Mouse (Mus musculus) kidney, postnatal 4 days (tissue): Measurements from ENCODE around the gene Tmem234.
"Not testable (repeated sequence)": the region's sequence is repeated elsewhere in the genome, so short reads cannot be mapped to it uniquely, and the experiment has no call there.

Experiments
- DNase-seq, 2 experiments: peaks; one replicate each; pipeline ENCODE4 v3.0.0; 2021; ENCODE audit warnings: mixed read lengths in 2 of 2

Tmem234 gene

DNA sequence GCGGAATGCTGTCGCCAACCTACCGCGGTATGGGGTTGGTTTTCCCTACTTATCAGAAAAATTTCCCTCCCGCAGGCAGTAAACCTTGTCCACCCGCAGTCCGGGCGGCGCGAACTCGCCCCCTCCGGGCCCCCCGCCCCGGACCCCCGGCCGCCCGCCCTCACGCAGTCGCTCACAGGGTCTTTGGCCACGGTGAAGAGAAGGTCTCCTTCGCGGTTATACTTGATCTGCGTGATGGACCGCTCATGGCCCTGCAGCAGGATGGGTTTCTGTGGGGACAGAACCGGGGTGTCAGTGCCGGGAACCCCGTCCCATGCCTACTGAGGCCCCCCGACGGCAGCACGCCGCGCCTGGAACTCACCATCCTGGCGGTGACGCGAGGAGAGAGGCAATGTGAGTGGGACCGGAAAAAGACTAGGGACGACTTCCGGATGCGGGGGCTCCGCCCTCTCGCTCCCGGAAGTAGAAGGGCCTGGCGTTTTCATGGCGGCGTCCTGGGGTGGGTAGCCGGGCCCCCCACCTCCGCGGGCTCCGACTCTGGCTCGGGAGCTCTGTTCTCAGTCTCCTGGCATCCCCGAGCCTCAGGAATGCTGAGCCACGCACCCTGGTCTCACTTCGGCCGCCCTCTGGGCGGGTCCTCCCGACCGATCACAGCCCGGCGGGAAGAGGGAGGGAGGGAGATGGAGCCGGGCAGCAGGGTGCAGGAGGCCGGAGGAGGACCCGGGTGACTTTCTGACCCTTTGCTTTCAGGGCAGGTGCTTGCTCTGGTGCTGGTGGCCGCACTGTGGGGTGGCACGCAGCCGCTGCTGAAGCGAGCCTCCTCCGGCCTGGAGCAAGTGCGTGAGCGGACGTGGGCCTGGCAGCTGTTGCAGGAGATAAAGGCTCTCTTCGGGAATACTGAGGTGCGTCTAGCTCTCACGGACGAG, at the start of gene Tmem234, which contains the start of gene Eif3i:
TSS of gene Tmem234 (plus strand) at position 436 of the 926 bp plus-strand sequence.
TSS of gene Eif3i (minus strand) at position 416 of the 926 bp plus-strand sequence.
- DNase-seq = peak; percentile 86 to 91

DNA sequence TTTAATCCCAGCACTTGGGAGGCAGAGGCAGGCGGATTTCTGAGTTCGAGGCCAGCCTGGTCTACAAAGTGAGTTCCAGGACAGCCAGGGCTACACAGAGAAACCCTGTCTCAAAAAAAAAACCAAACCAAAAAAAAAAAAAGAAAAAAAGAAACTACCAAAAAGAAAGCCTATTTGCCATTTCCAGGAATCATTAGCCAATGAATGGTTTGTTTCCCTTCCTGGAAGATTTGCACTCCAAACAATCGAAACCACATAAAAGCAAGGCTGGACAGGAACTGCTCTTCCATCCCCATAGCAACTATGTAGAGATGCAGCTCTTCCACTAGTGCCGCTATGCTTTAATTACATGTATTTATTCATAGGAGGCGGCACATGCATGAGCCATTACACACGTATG, 46.0 kb upstream of the Tmem234 start:
- DNase-seq = not testable (repeated sequence)

DNA sequence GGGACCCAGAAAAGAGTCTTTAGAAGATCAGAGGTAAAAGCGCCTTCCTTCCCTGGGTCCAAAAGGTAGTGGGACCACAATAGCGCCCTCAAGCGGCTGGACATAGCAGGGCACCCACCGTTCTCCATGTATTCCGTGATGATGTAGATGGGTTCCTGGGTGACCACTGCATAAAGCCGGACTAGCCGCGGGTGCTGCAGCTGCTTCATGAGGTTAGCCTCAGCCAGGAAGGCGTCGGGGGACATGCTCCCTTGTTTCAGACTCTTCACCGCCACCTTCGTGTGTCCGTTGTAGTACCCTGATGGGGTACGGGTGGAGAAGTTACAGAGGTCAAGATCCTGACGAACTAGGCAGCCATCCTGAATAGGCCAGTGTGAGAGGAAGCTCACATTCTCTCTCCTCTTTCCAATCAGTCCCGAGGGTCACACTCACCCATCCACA, 45.0 kb upstream of the Tmem234 start:
- DNase-seq = peak; percentile 78 to 84

DNA sequence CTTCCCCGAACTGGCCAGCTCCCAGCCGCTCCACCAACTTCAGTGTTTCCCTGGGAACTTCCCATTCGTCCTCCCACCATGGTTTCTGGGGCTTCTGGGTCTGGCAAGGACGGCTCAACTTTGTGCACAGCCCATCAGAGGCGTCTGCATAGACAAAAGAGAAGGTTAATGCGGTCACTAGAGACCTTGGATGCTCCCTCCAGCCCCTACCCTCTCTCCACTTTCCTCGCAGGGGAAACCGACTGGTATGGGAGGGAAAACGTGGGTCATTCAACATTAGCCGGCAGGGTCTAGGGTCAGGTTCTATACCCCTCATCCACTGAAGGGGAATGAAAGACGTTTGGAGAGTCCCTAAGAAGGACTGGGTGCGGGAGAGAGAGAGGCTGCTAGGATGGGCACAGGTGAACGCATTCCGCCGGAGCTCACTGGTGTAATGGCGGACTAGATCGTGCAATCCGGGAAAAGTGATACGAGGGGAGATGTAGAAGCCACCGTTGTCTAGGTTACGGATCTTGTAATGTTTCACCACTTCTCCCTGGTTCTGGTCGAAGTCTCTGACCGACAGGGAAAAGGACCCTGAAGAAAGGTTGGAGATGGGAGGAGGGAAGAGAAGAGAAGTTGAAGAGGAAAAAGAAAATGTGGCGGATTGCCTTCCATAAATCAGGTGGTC, 44.5 kb upstream of the Tmem234 start:
- peak; percentile 39 to 58 for DNase-seq

DNA sequence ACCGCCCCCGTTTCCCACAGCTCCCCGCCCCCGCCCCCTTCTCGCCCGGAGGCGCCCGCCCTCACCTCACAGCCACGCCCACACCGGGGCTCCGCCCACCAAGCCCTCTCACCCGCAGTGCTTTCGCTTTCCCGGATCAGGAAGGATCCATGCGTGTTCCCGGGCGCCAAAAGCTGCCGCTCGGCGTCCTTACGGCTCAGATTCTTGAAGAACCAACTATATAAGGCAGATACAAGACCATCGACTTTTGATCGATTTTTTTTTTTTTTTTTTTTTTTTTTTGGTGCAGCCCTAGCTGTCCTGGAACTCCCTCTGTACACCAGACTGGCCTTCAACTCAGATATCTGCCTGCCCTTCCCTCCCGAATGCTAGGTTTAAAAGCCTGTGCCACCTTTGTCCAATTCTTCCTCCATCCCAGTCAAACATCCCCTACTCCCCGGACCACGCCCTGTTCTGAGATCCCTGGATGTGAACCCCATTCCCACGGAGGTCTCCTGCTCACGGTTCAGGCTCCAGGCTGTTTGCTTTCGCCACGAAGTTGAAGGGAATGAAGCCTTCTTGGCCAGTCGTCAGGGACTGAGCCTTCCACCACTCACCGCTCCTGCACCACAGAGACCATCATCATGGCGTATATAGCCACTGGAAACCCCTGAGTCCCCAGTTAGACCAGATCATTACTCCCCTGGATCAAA, 43.8 kb upstream of the Tmem234 start:
- DNase-seq = peak; percentile 98

DNA sequence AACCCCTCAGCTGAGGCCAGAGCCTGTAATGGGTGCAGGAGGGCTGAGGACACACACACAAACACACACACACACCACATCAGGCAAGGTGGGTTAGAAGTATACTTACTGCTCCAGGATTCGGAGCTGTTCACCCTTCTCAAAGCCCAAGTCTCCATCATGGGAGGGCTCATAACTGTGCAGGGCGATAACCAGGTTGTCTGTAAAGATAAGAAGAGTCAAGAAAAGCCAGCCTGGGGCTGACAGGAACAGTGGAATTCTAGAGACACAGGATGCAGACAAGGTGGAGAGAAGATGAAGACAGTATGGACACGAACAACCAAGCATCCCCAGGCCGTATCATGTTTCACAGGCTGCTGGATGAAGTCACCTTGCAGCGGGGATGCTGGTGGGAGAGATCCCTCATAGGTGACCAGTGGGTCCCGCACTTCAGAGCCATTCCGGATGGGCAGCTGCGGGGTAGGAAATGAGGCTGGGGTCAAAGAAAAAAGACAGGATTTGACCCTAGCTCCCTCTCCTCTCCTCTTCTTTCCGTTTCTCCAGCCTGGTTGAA, 43.1 kb upstream of the Tmem234 start:
- no peak for DNase-seq

DNA sequence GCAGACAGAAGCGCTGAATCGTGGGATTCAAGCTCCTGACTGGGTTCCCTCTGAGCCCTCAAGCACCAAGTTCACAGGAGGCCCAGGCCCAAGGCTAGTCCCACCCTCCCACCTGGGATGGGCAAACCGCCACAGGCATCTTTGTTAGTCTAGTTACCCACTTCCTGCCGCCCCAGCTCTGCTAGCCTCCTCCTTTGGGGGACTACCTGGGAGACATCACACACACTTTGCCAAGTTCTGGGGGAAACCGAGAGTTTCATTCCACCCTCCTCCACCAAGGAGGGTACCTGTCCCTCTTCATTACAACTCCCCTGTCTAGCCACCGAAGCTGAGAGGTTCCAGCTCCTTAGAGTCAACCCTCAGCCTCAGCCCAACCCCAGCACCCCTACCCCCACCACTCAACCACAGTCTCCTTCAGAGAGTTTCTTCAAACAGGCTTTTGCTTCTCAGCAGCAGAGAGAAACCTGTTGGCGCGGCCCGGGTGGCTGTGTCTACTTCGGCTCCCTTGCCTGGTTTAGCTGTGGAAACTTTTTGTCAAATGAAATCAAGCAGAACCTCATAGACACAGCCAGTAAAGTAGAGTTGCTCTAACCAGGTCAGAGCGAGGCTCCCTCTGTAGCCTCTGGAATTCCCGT, 42.0 kb upstream of the Tmem234 start:
- DNase-seq = no peak

DNA sequence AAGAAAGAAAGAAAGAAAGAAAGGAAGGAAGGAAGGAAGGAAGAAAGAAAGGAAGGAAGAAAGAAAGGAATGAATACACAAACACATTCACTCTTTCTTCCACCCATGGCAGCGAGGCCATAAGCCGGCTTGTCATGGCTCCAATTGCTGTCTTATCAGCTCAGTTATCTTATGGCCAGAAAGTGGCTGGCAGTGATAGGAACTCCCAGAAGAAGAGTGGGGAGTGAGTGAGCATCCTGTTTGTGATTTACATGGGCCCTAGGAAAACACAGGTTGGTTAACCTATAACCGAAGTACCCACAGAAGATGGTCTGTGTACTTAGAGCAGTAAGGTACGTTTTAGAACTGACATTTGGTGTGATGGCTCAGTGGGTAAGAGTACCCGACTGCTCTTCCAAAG, 39.3 kb upstream of the Tmem234 start:
- DNase-seq = no peak

DNA sequence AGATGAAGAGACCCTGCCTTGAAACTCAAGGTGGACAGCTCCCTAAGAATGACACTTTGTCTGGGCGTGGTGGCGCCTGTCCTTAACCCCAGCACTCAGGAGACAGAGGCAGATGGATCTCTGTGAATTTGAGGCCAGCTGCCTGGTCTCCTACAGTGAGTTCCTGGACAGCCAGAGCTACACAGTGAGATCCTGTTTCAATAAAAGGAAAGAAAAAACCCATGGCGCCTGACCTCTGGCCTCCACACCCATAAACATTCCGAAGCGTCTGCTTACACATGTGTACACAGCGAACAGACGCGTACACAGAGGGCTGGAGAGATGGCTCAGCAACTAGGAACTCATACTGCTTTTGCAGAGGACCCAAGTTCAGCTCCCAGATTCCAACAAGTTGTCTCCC, 36.8 kb upstream of the Tmem234 start:
- DNase-seq = peak; percentile 65 to 73

DNA sequence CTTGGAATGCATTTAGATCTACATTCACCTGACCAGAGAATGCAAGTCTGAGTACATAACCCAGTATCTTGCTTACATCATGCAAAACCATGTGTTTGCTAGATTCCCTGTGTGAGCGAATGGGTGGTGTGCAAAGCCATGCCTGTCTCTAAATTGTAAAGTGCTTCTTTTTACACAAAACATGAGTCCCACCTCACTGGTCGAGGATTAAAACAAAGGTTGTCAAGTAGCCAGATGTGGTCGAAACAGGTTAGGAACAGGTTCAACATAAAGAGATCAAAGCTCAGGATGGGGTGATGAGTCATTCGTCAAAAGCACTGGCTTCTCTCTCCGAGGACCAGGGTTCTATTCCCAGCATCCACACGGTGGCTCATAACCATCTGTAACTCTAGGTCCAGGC, 35.3 kb upstream of the Tmem234 start:
- no peak for DNase-seq

DNA sequence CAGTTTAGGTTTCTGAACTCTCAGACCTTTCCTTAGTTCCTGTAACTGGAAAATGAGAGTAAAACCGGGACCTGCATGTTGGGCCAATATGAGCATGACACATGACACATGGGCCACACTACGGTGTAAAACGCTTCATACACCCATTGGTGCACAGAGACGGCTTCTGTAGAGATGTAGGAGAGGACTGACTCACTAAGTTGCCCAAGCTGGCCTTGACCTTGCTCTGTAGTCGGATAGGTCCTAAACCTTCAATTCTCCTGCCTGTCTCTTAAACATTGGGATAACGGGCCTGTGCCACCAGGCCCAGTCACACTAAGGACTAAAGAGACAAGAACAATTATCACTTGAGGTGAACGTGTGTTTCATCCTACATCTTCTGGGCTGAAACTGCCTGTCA, 32.1 kb upstream of the Tmem234 start:
- no peak for DNase-seq

DNA sequence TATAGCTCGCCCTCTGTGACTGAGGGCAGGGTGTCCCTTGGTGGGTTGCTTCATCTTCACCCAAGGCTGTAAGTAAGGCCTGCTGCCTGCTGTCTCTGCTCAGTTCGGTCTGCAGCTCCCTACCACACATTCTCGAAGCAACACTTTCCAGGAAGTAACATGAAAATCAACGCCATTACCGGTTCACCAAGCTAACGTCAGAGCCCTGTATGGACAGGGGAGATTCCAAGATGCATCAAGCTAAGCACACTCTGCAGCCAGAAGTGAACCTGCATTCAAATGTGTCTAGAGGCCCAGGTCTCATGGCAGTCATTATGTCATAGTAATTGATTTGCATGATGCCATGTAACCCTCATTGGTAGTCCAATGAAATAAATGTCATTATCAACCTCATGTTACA, 30.4 kb upstream of the Tmem234 start:
- no peak for DNase-seq

DNA sequence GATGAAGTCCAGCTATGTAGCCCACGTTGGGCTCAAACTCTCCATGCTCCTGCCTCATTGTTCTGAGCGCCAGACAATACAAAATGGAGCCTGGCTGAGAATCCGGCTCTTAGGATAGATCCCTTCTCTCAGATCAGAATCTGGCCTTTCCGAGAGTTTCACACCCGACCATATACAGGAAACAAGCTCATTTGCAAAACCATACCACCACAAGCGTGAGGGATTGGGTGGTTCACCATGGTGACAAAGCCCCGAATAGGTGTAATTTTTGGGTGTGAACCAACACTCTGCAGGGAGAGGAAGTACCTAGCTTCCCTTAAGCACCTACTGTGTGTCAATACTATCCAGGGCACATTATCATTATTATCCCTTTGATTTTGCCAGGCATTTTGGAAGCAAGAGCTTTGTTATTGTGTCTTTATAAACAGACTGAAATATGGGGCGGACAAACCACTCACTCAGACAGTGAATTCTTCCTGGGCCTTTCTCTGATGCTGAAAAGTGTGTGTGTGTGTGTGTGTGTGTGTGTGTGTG, 28.9 kb upstream of the Tmem234 start:
- DNase-seq = no peak

DNA sequence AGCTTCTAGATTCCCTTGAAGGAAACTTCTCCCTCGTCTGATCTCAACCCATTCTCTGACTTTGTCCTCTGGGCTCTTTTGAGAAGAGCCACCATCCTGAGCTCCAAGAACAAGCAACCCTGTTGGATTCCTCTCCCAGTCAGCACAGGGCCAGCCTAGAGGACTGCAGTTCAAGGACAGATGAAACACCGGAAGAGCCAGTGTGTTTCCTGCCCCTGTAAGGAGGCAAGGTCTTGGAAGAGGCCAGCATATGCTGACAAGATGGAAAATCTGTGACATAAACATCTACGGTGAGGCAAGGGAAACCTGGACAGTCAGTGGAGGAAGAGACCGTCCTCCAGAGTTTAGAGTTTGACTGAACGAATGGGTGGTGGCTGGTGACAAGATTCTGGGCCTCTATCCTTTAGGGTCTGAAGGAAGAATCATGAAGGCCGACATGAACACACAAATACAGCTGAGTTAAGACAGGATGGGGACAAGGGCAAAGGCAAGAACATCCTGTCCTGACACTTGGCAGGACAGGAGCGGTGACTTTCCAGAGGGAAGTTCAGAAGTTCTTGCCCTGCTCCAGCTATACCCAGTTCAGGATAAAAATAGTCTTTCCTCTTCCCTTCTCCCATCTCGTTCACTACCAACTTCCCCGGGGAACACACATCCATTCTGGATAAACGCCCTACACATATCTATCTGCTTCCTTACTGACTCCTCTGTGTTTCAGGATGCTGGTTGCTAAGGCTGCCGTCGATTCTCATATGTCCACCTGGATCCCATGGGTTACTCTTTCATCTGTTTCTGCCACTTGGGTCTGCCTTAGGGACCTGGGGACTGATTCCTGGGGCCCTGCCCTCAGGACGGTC, 28.0 kb upstream of the Tmem234 start:
- no peak for DNase-seq

DNA sequence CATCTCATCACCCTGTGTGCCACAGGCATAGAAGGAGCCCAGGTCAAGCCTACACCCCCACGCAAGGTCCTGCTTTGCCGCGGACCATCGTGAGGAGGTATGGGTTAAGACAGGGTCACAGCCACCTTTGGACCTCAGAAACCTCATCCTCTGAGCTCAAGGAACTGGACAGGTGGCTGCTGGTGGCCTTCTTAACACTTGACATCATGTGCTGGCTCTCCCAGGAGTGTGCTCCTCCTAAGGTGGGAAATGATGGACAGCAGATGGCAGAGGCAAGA, 27.4 kb upstream of the Tmem234 start:
- DNase-seq = no peak

DNA sequence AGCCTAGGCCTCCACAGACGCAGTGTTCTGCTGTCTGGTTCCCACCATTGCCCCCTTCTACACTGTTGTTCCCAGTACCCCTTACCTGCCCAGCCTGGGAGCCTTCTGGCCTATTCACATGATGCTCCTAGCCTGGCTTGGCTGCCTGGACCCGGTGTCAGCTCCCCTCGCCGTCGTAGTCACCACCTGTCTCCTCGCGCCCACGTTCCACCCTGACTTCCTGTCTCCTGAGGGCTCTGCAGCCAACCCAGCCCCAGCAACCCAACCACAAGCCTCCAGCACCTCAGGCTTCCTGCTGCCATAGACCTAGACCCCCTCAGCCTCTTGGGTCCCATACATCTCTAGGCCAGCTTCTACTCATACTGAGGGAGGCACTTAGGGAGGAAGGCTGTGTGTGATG, 27.0 kb upstream of the Tmem234 start, which contains the start of gene Lck:
TSS of gene Lck (minus strand) at position 212 of the 400 bp plus-strand sequence.
- no peak for DNase-seq

DNA sequence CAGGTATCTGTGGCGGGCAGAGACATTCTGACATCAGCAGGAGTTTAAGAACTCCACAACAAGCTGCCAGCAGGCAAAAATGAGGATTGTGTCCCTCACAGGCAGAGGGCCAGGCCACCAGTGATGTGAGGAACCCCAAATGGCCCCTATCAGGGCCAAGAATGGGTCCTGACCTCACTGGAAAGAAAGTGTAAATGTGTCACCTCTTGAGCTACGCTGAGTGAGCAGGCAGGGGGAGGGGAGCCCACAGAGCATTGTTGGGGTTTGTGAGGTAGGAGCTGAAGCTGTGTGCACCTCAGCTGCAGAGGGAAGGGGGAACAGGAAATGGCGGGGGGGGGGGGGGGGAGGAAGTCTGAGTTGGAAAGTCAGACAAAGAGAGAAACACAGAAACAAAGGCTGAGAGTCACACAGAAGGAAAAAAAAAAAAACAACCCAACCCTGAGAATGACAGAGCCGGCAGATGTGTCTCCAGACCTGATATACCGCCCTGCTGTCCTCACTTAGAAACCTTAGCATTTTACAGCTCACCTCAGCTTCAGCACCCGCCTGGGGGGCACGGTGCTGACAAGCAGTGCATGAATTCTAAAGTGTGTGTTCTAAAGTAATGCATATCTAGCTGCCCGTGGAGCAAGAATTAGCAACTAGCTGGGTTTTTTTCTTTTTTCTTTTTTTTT, 25.2 kb upstream of the Tmem234 start:
- DNase-seq = peak; percentile 48 to 65

DNA sequence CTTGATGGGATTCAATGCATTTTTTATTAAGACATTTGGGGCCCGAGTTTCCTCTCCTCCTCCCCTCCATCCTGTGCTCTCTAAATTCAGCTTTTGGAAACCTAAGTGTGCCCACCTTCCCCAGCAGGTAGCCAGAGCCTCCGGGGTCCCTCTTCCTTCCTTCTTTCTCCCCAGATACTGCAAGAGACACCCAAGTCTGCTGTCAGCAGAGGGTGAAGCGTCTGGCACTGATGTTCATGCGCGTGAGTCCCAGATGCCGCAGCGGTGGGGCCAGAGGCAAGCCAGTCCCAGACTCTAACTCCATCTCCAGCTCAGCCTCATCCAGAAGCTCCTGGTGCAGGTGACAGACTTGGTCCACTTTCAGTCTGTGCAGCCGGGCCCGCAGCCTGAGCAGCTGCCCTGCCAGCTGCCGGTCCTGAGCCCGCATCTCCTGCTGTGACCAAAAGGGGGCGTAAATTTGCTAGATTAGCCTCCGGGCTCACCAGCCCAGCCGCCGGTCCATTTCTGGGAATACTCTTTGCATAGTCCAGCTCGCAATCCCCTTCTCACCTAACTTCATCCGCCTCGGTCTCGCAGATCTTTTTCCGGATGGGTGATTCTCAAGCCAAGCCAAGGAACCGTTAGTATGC, 23.5 kb upstream of the Tmem234 start:
- DNase-seq = peak; percentile 84 to 89

DNA sequence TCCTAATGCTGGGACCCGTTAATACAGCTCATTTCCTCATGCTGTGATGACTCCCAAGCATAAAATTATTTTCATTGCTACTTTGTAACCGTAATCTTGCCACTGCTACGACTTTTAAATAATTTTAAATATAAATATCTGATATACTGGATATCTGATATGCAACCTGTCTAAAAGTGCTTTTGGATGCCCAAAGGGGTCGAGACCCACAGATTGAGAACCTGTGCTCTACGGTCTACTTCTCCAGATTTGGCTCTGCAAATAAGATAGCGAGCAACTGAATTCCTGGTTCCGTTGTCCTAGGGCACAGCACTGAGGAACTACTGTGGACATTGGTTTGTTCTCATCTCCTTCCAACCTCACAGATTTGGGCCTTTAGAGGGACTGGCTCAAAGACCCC, 22.8 kb upstream of the Tmem234 start:
- no peak for DNase-seq

DNA sequence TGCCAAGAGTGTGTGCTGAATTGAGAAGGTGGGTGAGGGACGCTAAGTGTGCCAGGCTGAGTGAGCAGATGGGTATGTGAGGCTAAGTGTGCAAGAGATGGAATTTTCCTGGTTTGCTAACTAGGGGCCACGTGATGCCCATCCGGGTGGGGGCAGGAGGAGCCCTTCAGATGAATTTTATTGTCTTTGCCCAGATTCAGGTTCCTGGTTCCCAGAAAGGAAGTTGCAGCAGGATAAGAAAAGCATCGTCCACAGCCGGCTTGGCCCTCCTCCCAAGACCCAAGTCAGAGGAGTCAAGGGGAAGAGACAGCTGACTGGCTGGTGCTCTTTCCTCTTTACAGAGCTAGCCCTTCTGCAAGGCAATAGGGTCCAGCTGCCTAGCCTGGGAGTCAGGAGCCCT, 22.0 kb upstream of the Tmem234 start, which contains the start of gene Fam167b:
TSS of gene Fam167b (minus strand) at position 84 of the 400 bp plus-strand sequence.
- peak; percentile 47 to 66 for DNase-seq
